ENCODE assay signal across 15 mouse cellular contexts in the genomic region with DNA sequence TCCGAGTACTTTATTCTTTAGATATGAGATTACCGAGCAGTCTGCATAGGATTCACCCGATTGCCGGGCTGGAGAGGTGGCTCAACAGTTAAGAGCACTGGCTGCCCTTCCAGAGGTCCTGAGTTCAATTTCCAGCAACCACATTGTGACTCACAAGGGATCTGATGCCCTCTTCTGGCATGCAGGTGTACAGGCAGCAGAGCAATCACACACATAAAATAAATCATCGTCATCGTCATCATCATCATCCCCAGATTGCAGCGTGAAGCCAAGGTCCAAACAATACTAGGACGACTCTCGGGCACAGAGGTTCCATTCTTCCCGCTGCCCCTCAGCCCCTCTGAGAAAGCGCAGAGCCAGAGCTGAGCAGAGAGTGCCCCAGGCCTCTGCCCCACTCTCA. TPM values are rescaled to one million over a fixed set of nuclear protein-coding genes. Genes with fewer than 3 reads are reported as not detected.
DNase-seq lines count a peak whose midpoint lies in the region; ATAC-seq and TF ChIP-seq lines count a peak whose summit lies in the region.
"Had no signal": no experiment of that assay in that cellular context is flagged by ENCODE, and none has a peak within 500 bp of the region (broad histone marks: within the 10 kb centered on the region; RNA-seq: fewer than 3 reads in every experiment).

No protein-coding gene starts in this region.

- no peak for TF ChIP-seq POLR2A in cortical plate, adult 2 months (IDR thresholded peaks at IDR 0.05; ENCODE audit: extremely low read depth, insufficient read depth, low read length)

- H3K36me3 ChIP-seq in forebrain, embryonic 11.5 days (ENCODE audit: control insufficient read depth, insufficient read depth, low read length), result no peaks in the 10 kb centered on the region
- no peaks in the 10 kb centered on the region for H3K36me3 ChIP-seq in forebrain, embryonic 13.5 days (ENCODE audit: poor library complexity, severe bottlenecking)
- H3K36me3 ChIP-seq: heart, embryonic 12.5 days had no signal

- no peak overlapping the region for H3K27ac ChIP-seq in forebrain, embryonic 11.5 days (ENCODE audit: low read depth, low read length)
- H3K27ac ChIP-seq in forebrain, embryonic 13.5 days, result no peak overlapping the region
- no peak overlapping the region for H3K27ac ChIP-seq in layer of hippocampus, adult 2 months
- H3K27ac ChIP-seq in cortical plate, adult 2 months (ENCODE audit: insufficient read depth, low read length), result no peak overlapping the region

- no peak overlapping the region for H3K9ac ChIP-seq in forebrain, embryonic 11.5 days (ENCODE audit: low read length)
- no peak overlapping the region for H3K9ac ChIP-seq in forebrain, embryonic 13.5 days
- H3K9ac ChIP-seq: heart, embryonic 12.5 days had no signal

- no peak overlapping the region for H3K4me3 ChIP-seq in forebrain, embryonic 11.5 days (ENCODE audit: low read depth, low read length)
- H3K4me3 ChIP-seq in forebrain, embryonic 13.5 days, result no peak overlapping the region
- no peak overlapping the region for H3K4me3 ChIP-seq in layer of hippocampus, adult 2 months
- no peak overlapping the region for H3K4me3 ChIP-seq in cortical plate, adult 2 months (ENCODE audit: insufficient read depth, low read length)
- H3K4me3 ChIP-seq: erythroblast, embryonic 14.5 days; heart, embryonic 12.5 days had no signal

- no peak for ATAC-seq in forebrain, embryonic 11.5 days (replicated peaks; ENCODE audit: low FRiP score)
- no peak for ATAC-seq in forebrain, embryonic 13.5 days

- DNase-seq in forebrain, embryonic 11.5 days (ENCODE audit: low spot score), result peak; percentile 45
- DNase-seq in layer of hippocampus, adult 2 months (ENCODE audit: low spot score in 2 of 2), result no peak
- no peak for DNase-seq in layer of hippocampus, postnatal 14 days (ENCODE audit: low spot score in 2 of 2)
- peak; percentile 23 for DNase-seq in 3T3-L1 (ENCODE audit: low read depth, low spot score)
- DNase-seq in thymus, postnatal 4 days, result no peak
- no peak for DNase-seq in adrenal gland, adult 8-10 months
- DNase-seq: cerebellum, adult 8-10 months; kidney, postnatal 25 days had no signal

- no peak overlapping the region for H3K4me2 ChIP-seq in forebrain, embryonic 11.5 days (ENCODE audit: low read depth, low read length, severe bottlenecking)
- no peak overlapping the region for H3K4me2 ChIP-seq in forebrain, embryonic 13.5 days
- H3K4me2 ChIP-seq: heart, embryonic 12.5 days had no signal

- H3K4me1 ChIP-seq in forebrain, embryonic 11.5 days (replicated peaks; ENCODE audit: control insufficient read depth, insufficient read depth, low read length), result no peaks in the 10 kb centered on the region
- H3K4me1 ChIP-seq in forebrain, embryonic 13.5 days, result peaks cover 6% of the 10 kb centered on the region; the same call in 1 of the 2 replicates
- H3K4me1 ChIP-seq in cortical plate, adult 2 months (ENCODE audit: control insufficient read depth, insufficient read depth, low read length), result no peaks in the 10 kb centered on the region
- H3K4me1 ChIP-seq: heart, embryonic 12.5 days had no signal

- WGBS in forebrain, embryonic 11.5 days, result 67% methylated on average over 11 of the region's 11 CpGs
- WGBS in forebrain, embryonic 13.5 days, result 72% methylated on average over 11 of the region's 11 CpGs

- peak; percentile 63 for TF ChIP-seq CTCF in layer of hippocampus, adult 2 months (conservative IDR thresholded peaks at IDR 0.05)
- peak; percentile 52 for TF ChIP-seq CTCF in cortical plate, adult 2 months (IDR thresholded peaks at IDR 0.05; ENCODE audit: extremely low read depth, insufficient read depth, low read length)

- no peaks in the 10 kb centered on the region for H3K27me3 ChIP-seq in forebrain, embryonic 11.5 days (ENCODE audit: control insufficient read depth, insufficient read depth, low read length)
- no peaks in the 10 kb centered on the region for H3K27me3 ChIP-seq in forebrain, embryonic 13.5 days

- H3K9me3 ChIP-seq in forebrain, embryonic 11.5 days (ENCODE audit: control insufficient read depth, low read length), result no peaks in the 10 kb centered on the region
- H3K9me3 ChIP-seq in forebrain, embryonic 13.5 days (replicated peaks), result no peaks in the 10 kb centered on the region
- H3K9me3 ChIP-seq: heart, embryonic 12.5 days had no signal

RNA-seq across cellular contexts. Expression of a gene that starts 51.9 kb away (rescaled TPM):
- not detected in 2 replicates for polyA plus RNA-seq in forebrain, embryonic 11.5 days (2014; fragmentation: Nextera tagmentation; extraction: Ambion mirVana)
- not detected in 2 replicates for polyA plus RNA-seq in forebrain, embryonic 13.5 days (2015; fragmentation: Nextera tagmentation; extraction: Ambion mirVana)
- total RNA-seq in layer of hippocampus, adult 2 months (2021), result under 1 TPM in 1 of 2 experiments, not detected in 1; 0.12 TPM
- total RNA-seq in layer of hippocampus, postnatal 14 days (2021), result under 1 TPM in 1 of 2 experiments, not detected in 1; 0.14 TPM
- 0.17 and 0.28 TPM in 2 replicates for polyA plus RNA-seq in cortical plate, adult 2 months (2012; rRNA removed)
- not detected for total RNA-seq in adrenal gland, adult 8-10 months (2022)
- total RNA-seq: megakaryocyte-erythroid progenitor cell, adult 5-6 weeks had no signal
- polyA plus RNA-seq: erythroblast, embryonic 14.5 days; heart, embryonic 12.5 days; liver, embryonic 16.5 days; neural tube, embryonic 11.5 days had no signal

Comparison
In these comparisons a context has a peak if more than half of its experiments do, and no peak if none do; other contexts are left out.
1. DNase-seq: peak in forebrain, embryonic 11.5 days (single experiment) and 3T3-L1 (single experiment); none in layer of hippocampus, adult 2 months (0 of 2), layer of hippocampus, postnatal 14 days (0 of 2), thymus, postnatal 4 days (single experiment) and adrenal gland, adult 8-10 months (single experiment).